Mouse (Mus musculus) B cell, adult 62 days (primary cell): ENCODE measurements around the gene Nudt10. TPM values are rescaled to one million over a fixed set of nuclear protein-coding genes. Genes with fewer than 3 reads are reported as not detected.

ENCODE experiments used
- total RNA-seq: library from RNA; stranded (reverse); gene quantifications from 4 replicates; pipeline ENCODE4 v1.2.4, GENCODE M21; 2023

The Nudt10 gene
- not detected in 4 replicates for total RNA-seq

DNA sequence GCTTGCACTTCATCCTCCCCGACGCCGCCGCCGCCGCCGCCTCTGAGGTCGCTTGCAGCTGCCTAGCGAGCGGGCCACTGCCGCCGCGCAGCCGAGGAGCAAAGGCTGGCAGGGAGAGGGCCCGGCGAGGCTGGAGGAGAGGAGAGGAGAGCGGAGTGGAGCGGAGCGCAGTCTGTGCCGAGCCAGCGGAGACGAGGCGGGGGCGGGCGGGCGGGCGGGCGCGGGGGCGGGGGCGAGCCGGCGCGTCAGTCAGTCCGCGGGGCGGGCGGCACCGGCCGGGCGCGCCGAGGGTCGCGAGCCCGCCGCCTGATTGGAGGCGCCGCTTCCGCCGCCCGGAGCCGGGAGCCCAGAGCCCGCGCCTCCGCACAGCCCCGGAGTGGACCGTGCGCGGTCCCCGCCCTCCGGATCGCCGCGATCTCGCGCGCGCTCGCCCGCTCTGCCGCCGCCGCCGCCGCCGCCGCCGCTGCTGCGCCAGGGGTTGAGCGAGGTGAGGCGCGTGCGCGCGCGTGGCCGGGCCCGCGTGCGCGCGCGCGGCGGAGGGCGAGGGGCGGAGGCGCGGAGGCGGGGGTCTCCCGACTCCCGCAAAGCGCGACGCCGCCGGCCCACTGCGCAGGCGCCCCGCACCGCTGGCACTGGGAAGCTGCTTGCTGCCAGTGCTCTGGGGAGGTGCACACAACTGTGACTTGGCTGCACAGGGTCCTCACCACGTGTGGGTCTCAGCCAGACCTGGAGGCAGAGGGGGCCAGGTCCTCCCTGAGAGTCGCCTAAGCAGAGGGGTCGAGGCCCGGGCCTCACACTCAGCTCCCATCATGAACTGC is at the start of gene Nudt10:
TSS of gene Nudt10 (minus strand) at position 193 of the 818 bp plus-strand sequence.

Other genes starting within 250 kb of the Nudt10 start
- not detected in 4 replicates for gene Nudt11, start 125.6 kb downstream of the Nudt10 start, total RNA-seq
- not detected in 4 replicates for gene AU022751, start 89.6 kb downstream of the Nudt10 start, total RNA-seq
- not detected in 4 replicates for gene Bmp15, start 147.7 kb upstream of the Nudt10 start, total RNA-seq
- gene Shroom4, start 226.8 kb upstream of the Nudt10 start, total RNA-seq, result not detected in 4 replicates